Mouse (Mus musculus): Measurements from ENCODE around the gene Pik3r3.

DNA sequence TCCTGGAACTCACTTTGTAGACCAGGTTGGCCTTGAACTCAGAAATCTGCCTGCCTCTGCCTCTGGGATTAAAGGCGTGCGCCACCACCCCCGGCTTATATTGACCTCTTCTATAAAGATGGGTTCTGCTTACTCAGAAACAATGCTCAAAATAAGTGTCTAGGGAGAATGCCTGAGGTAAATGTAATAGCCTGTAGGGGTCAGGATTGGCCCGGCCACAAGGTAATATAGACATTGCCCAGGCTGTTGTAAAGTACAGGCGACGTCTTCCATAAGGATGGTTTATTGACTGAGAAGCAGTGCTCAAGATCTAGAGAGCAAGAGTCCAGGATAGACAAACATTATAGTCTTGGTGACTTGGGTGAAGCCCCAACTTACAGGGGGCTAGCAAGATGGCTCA lies 46.8 kb downstream of the Pik3r3 start:
- TF ChIP-seq CTCF (IDR thresholded peaks at IDR 0.05; ENCODE audit: low read depth) (no peak), EP300 (IDR thresholded peaks at IDR 0.05; ENCODE audit: low read depth) (no peak)
